Mouse (Mus musculus) lung, postnatal 0 days (tissue): ENCODE data around the gene Cirbp. TPM values are rescaled to one million over a fixed set of nuclear protein-coding genes. Genes with fewer than 3 reads are reported as not detected.
A peak's percentile ranks its signal among the peaks of the same experiment; 100 is the strongest.

Experiments used
- ATAC-seq: fragments of 200-750 bp; cut with Nextera tagmentation; 2 replicates; pipeline ENCODE4 v1.8.0; 2017; ENCODE audit warnings: moderate library complexity
- DNase-seq: peaks from one replicate; pipeline ENCODE4 v3.0.0-alpha.2; 2016; ENCODE audit warnings: low spot score
- H3K27ac ChIP-seq: fragments of 300-500 bp; sonication (generic); 2 replicates; pipeline ENCODE4 v1.5.1; 2014; ENCODE audit warnings: antibody characterized with exemption, mild to moderate bottlenecking, low read length, mixed read lengths
- H3K27me3 ChIP-seq: fragments of 300-500 bp; sonication (generic); replicated peaks from 2 replicates; pipeline ENCODE4 v1.6.1; 2014; ENCODE audit warnings: low read length, mixed read lengths; ENCODE audit not compliant: insufficient read depth
- H3K36me3 ChIP-seq: fragments of 300-500 bp; sonication (generic); 2 replicates; pipeline ENCODE4 v1.6.1; 2014; ENCODE audit warnings: low read length, mixed read lengths; ENCODE audit not compliant: insufficient read depth
- H3K4me1 ChIP-seq: fragments of 300-500 bp; sonication (generic); 2 replicates; pipeline ENCODE4 v1.6.1; 2014; ENCODE audit warnings: antibody characterized with exemption, low read depth, low read length, mixed read lengths; ENCODE audit not compliant: insufficient read depth
- H3K4me2 ChIP-seq: fragments of 300-500 bp; sonication (generic); replicated peaks from 2 replicates; pipeline ENCODE4 v1.6.1; 2014; ENCODE audit warnings: low read depth, mild to moderate bottlenecking, low read length, moderate library complexity, mixed read lengths
- H3K4me3 ChIP-seq: fragments of 300-500 bp; sonication (generic); 2 replicates; pipeline ENCODE4 v1.5.1; 2014; ENCODE audit warnings: low read depth, low read length
- H3K9ac ChIP-seq: fragments of 300-500 bp; sonication (generic); replicated peaks from 2 replicates; pipeline ENCODE4 v1.6.1; 2014; ENCODE audit warnings: low read depth, mild to moderate bottlenecking
- H3K9me3 ChIP-seq: fragments of 300-500 bp; sonication (generic); 2 replicates; pipeline ENCODE4 v1.6.1; 2016; ENCODE audit warnings: low read length, mixed read lengths
- CTCF ChIP-seq: IDR thresholded peaks from 2 replicates; pipeline ENCODE4 v1.5.1; 2016; ENCODE audit warnings: antibody characterized with exemption, mild to moderate bottlenecking
- EP300 ChIP-seq: IDR thresholded peaks from 2 replicates; pipeline ENCODE4 v1.6.1; 2016; ENCODE audit warnings: antibody characterized with exemption, mild to moderate bottlenecking, control low read depth
- WGBS: fragments of 180-500 bp; shearing (Covaris S2); extraction: QIAGEN DNeasy Blood & Tissue Kit; methylation state at CpG from one replicate; pipeline ENCODE4 v1.1.7; 2014; 5-methylcytosine and 5-hydroxymethylcytosine counted together
- polyA plus RNA-seq: library from polyadenylated mRNA; unstranded; fragments of >200 nt; fragmentation: Nextera tagmentation; extraction: Ambion mirVana; gene quantifications from 2 replicates; pipeline ENCODE4 v1.2.1, GENCODE M21; 2015

The Cirbp gene
- polyA plus RNA-seq, 1 experiment from 2014 or later, result 305 TPM

DNA sequence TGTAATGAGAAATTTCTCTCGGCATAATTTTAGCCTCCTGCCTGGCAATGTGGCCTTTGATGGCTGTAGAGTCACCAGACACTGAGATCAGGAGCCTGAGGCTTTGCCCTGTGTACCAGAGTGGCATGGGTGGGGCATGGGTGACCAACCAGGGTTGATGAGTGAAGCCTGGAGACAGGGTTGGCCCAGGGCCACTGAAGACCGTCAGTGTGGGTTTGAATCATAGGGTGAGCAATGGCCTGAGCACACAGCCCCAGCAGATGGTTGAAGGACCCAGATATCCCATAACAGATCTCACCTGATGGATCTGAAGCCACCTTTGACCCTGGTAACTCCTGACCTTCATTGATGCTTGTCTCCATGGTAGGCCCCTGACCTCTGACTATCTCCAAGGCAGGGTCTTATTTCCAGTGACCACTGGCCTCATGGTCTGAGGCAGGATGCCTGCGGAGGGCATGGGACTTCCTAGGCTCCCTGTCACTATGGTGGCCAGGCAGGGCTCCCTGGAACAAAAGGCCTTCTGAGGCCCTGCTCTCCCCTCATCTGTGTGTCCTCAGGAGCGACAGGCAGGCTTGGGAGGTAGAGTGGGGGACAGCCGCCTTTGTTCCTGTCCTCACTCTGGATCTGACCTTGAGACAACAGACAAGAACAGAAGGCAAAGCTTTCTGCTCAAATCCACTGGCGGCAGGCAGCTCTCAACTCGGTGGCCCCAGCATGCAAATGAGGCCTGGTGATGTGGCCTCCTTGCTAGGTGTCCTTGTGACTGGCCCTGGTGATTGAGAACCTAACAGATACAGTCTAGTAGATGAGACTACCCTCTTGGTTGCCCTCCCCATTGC, 11.9 kb downstream of the Cirbp start:
- DNase-seq (no peak), ATAC-seq (no peak)
- no peaks in the 10 kb centered on the region for H3K36me3 ChIP-seq
- no peaks in the 10 kb centered on the region for H3K9me3 ChIP-seq
- no peak for TF ChIP-seq CTCF
- TF ChIP-seq EP300, result no peak
- H3K4me3 ChIP-seq, result no peak overlapping the region
- WGBS, result 72% methylated on average over 7 of the region's 7 CpGs
- peaks cover 4% of the 10 kb centered on the region; the same call in 1 of the 2 replicates for H3K27me3 ChIP-seq
- H3K9ac ChIP-seq, result no peak overlapping the region
- H3K27ac ChIP-seq, result no peak overlapping the region
- no peak overlapping the region for H3K4me2 ChIP-seq
- H3K4me1 ChIP-seq, result no peaks in the 10 kb centered on the region

DNA sequence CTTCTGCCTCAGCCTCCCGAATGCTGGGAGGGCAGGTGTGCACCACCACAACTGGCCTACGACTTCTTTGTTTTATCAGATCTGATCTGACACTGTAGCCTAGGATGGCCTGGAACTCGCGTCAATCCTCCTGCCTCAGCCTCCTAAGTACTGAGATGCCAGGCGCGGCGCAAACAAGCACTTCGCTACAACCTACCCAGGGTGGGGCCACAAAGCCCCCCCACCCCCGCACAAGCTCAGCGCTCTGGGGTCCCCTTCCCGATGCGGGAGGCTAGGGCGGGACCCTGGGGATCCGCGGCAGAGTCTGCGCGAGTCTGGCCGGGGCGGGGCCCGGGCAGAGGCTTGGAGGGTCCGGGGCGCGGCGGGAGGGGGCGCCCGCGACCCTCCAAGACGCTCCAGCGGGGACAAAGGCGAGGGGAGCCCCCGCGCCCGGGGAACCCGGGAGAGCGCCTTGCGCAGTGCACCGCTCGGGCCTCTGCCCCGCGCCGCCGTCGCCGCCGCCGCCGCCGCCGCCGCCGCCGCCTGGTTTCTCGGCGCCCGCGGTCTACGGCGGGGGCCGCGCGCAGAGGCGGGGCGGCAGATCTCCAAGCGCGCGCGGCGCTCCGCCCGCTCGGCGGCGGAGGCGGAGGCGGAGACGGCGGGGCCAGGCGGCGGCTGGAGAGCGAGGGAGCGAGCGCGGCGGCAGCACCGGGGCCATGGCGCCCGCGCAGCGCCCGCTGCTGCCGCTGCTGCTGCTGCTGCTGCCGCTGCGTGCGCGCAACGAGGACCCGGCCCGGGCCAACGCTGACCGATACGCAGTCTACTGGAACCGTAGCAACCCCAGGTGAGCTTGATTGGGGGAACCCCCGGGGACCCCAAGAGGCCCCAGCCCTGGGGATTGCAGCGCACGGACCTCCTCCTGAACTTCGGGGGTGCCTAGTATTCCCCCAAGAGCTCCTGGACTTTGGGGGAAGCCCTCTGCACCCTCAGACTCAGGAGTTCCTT, 13.6 kb downstream of the Cirbp start, which contains the start of gene Efna2:
Gene Efna2, plus strand, starts transcription at position 415 of the 984 bp plus-strand sequence.
- Histone ChIP-seq H3K4me2 (peak within 1 kb of the TSS; percentile 73), H3K27me3 (peaks cover 4% of the 10 kb centered on the region; the same call in 1 of the 2 replicates), H3K27ac (no peak within 1 kb of the TSS), H3K9me3 (no peaks in the 10 kb centered on the region), H3K9ac (peak within 1 kb of the TSS; percentile 41; the same call in 1 of the 2 replicates), H3K4me1 (no peaks in the 10 kb centered on the region), H3K36me3 (no peaks in the 10 kb centered on the region), H3K4me3 (peak within 1 kb of the TSS; percentile 65)
- WGBS, result 1% methylated on average over 65 of the region's 106 CpGs
- ATAC-seq (peak; percentile 51), DNase-seq (peak; percentile 63)
- TF ChIP-seq EP300 (no peak), CTCF (no peak)

- Histone ChIP-seq H3K27ac (no peak overlapping the region), H3K9ac (no peak overlapping the region), H3K36me3 (no peaks in the 10 kb centered on the region), H3K4me2 (0 out of 2 replicates have a peak overlapping the region, but pooled peaks have one; percentile 8), H3K4me1 (no peaks in the 10 kb centered on the region), H3K9me3 (no peaks in the 10 kb centered on the region), H3K27me3 (peaks cover 4% of the 10 kb centered on the region; the same call in 1 of the 2 replicates), H3K4me3 (peak overlapping the region; percentile 65)
- DNase-seq (no peak), ATAC-seq (no peak)
- TF ChIP-seq EP300 (no peak), CTCF (no peak)
- 41% methylated on average over 6 of the region's 6 CpGs for WGBS
Measured at GRCm38 (mm10) chr10:80180288-80180687, 14.5 kb downstream of the Cirbp start.

DNA sequence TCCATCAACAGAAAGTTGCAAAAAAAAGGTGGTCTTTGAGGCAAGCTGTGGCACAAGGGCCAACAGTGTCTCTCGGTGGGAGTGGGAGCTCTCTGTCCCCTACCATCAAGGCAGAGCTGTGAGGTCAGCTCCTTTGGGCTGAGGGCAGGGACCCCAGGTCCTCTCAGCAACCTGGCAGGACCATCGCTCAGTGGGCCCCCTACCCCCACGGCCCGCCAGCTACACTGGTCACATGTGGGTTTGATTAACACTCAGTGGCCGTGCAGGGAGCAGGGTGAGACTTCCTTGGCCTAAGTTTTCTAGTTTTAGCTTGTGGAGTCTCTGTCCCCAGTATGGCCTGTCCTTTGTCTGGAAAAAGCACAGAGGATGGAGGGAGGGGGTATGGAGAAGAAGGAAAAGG, 15.0 kb downstream of the Cirbp start:
- Histone ChIP-seq H3K9ac (no peak overlapping the region), H3K27ac (no peak overlapping the region), H3K4me1 (no peaks in the 10 kb centered on the region), H3K4me2 (no peak overlapping the region), H3K9me3 (no peaks in the 10 kb centered on the region), H3K27me3 (peaks cover 4% of the 10 kb centered on the region; the same call in 1 of the 2 replicates), H3K36me3 (no peaks in the 10 kb centered on the region), H3K4me3 (no peak overlapping the region)
- no peak for ATAC-seq
- 39% methylated on average over 5 of the region's 5 CpGs for WGBS
- no peak for DNase-seq
- TF ChIP-seq EP300, result no peak
- no peak for TF ChIP-seq CTCF

DNA sequence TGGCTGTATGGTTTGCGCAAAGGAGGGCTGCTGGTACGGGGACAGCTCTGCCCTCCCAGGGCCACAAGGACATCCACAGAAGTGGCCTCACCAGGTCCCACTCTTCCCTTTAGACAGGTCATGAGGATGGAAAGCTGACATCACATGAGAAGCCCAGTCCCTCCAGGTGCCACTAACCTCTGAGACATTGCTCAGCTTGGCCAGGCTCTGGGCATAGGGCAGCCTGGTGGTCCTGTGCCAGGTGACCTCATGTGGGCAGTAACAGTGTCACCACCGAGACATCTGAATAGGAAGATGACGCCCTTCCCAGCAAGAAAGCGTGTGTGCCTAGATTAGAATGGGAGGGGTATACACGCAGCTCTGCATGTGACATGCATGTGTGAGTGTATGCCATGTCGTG, 16.8 kb downstream of the Cirbp start:
- no peak overlapping the region for H3K4me2 ChIP-seq
- H3K9ac ChIP-seq, result no peak overlapping the region
- TF ChIP-seq EP300 (no peak), CTCF (no peak)
- H3K27me3 ChIP-seq, result peaks cover 4% of the 10 kb centered on the region; the same call in 1 of the 2 replicates
- DNase-seq (no peak), ATAC-seq (no peak)
- 86% methylated on average over 7 of the region's 7 CpGs for WGBS
- H3K4me1 ChIP-seq, result no peaks in the 10 kb centered on the region
- H3K9me3 ChIP-seq, result no peaks in the 10 kb centered on the region
- H3K4me3 ChIP-seq, result no peak overlapping the region
- no peak overlapping the region for H3K27ac ChIP-seq
- H3K36me3 ChIP-seq, result no peaks in the 10 kb centered on the region

DNA sequence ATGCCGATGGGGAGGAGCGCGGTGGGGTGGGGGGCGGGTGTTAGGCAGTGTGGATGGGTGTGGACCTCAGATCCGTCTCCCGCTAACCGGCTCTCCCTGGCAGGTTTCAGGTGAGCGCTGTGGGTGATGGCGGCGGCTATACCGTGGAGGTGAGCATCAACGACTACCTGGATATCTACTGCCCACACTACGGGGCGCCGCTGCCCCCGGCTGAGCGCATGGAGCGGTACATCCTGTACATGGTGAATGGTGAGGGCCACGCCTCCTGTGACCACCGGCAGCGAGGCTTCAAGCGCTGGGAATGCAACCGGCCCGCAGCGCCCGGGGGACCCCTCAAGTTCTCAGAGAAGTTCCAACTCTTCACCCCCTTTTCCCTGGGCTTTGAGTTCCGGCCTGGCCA, 20.9 kb downstream of the Cirbp start:
- WGBS, result 61% methylated on average over 27 of the region's 27 CpGs

More for the DNA sequence above, 20.9 kb downstream of the Cirbp start:
- H3K4me2 ChIP-seq, result no peak overlapping the region
- H3K4me3 ChIP-seq, result no peak overlapping the region
- ATAC-seq (no peak), DNase-seq (no peak)
- no peaks in the 10 kb centered on the region for H3K36me3 ChIP-seq
- H3K27me3 ChIP-seq, result peaks cover 20% of the 10 kb centered on the region
- H3K9ac ChIP-seq, result no peak overlapping the region
- H3K27ac ChIP-seq, result no peak overlapping the region
- no peak for TF ChIP-seq CTCF
- TF ChIP-seq EP300, result no peak
- no peaks in the 10 kb centered on the region for H3K9me3 ChIP-seq
- H3K4me1 ChIP-seq, result no peaks in the 10 kb centered on the region; the same call in 1 of the 2 replicates
